Mouse (Mus musculus) heart, postnatal 0 days (tissue): ENCODE results near the gene Ip6k3.

ENCODE experiments used
- CTCF ChIP-seq: IDR thresholded peaks from 2 replicates; pipeline ENCODE4 v1.5.1; 2016; ENCODE audit warnings: antibody characterized with exemption, control low read depth, low read depth
- EP300 ChIP-seq: IDR thresholded peaks from 2 replicates; pipeline ENCODE4 v1.6.1; 2016; ENCODE audit warnings: antibody characterized with exemption, low read depth

GRCm38 (mm10) chr17:27154256-27154655 lies 13.3 kb downstream of the Ip6k3 start:
- no peak for TF ChIP-seq CTCF
- no peak for TF ChIP-seq EP300
